10 mouse cellular contexts compared by ENCODE assay signal in genomic region chr1:135554632-135555260, GRCm38 (mm10). TPM values are rescaled to one million over a fixed set of nuclear protein-coding genes. Genes with fewer than 3 reads are reported as not detected.
DNase-seq lines count a peak whose midpoint lies in the region; ATAC-seq lines count a peak whose summit lies in the region.
"Had no signal": no experiment of that assay in that cellular context is flagged by ENCODE, and none has a peak within 500 bp of the region (broad histone marks: within the 10 kb centered on the region; RNA-seq: fewer than 3 reads in every experiment).

No protein-coding gene starts in this region.

- no peaks in the 10 kb centered on the region for H3K36me3 ChIP-seq in heart, embryonic 15.5 days
- no peaks in the 10 kb centered on the region for H3K36me3 ChIP-seq in hindbrain, embryonic 15.5 days
- H3K36me3 ChIP-seq in midbrain, embryonic 16.5 days (ENCODE audit: control insufficient read depth, insufficient read depth, low read length), result no peaks in the 10 kb centered on the region

- H3K27ac ChIP-seq in heart, embryonic 15.5 days, result peak overlapping the region; percentile 51
- H3K27ac ChIP-seq in hindbrain, embryonic 15.5 days (replicated peaks), result no peak overlapping the region; the same call in 1 of the 2 replicates
- peak overlapping the region; percentile 6; the same call in 1 of the 2 replicates for H3K27ac ChIP-seq in midbrain, embryonic 16.5 days (ENCODE audit: low read length)

- no peak overlapping the region for H3K4me3 ChIP-seq in heart, embryonic 15.5 days
- H3K4me3 ChIP-seq in hindbrain, embryonic 15.5 days, result no peak overlapping the region
- H3K4me3 ChIP-seq in midbrain, embryonic 16.5 days (ENCODE audit: low read depth, low read length), result no peak overlapping the region

- H3K27me3 ChIP-seq in heart, embryonic 15.5 days, result no peaks in the 10 kb centered on the region
- no peaks in the 10 kb centered on the region for H3K27me3 ChIP-seq in hindbrain, embryonic 15.5 days
- H3K27me3 ChIP-seq in midbrain, embryonic 16.5 days (ENCODE audit: control insufficient read depth, insufficient read depth, low read depth, low read length), result no peaks in the 10 kb centered on the region

- intact Hi-C loops in heart, postnatal 10 days (cut with DNase I), result no loop called here
- intact Hi-C loops in left cerebral cortex, postnatal 10 days (cut with DNase I), result no loop called here

- H3K9ac ChIP-seq in heart, embryonic 15.5 days, result no peak overlapping the region
- H3K9ac ChIP-seq in hindbrain, embryonic 15.5 days, result no peak overlapping the region
- H3K9ac ChIP-seq in midbrain, embryonic 16.5 days (ENCODE audit: low read depth, low read length), result no peak overlapping the region

- WGBS in heart, embryonic 15.5 days, result 27% methylated on average over 17 of the region's 17 CpGs
- 17% methylated on average over 17 of the region's 17 CpGs for WGBS in hindbrain, embryonic 15.5 days
- 19% methylated on average over 17 of the region's 17 CpGs for WGBS in midbrain, embryonic 16.5 days

- no peak for DNase-seq in heart, postnatal 10 days
- DNase-seq in embryo, embryonic 11 days, result peak; percentile 75
- no peak for DNase-seq in left cerebral cortex, postnatal 10 days (ENCODE audit: extremely low spot score in 1 of 2, low spot score in 2 of 2)
- DNase-seq in left cerebral cortex, adult 8-10 months (ENCODE audit: low spot score in 2 of 2), result no peak
- DNase-seq in c-Kit-positive CD71-positive TER-119-positive erythroid progenitor cells, embryonic 14.5 days (ENCODE audit: low spot score), result no peak
- DNase-seq: gastrocnemius, postnatal 10 days; lung, adult 18-20 months had no signal

- ATAC-seq in heart, embryonic 15.5 days (replicated peaks; ENCODE audit: insufficient number of reproducible peaks, insufficient read depth, low FRiP score, low read depth), result no peak
- ATAC-seq in hindbrain, embryonic 15.5 days (ENCODE audit: low FRiP score, low read depth), result no peak
- ATAC-seq in midbrain, embryonic 16.5 days, result no peak

- H3K4me1 ChIP-seq in heart, embryonic 15.5 days (replicated peaks), result peaks cover 35% of the 10 kb centered on the region
- peaks cover 77% of the 10 kb centered on the region for H3K4me1 ChIP-seq in hindbrain, embryonic 15.5 days (replicated peaks)
- peaks cover 48% of the 10 kb centered on the region for H3K4me1 ChIP-seq in midbrain, embryonic 16.5 days (ENCODE audit: control insufficient read depth, insufficient read depth, low read length)

- no peak overlapping the region for H3K4me2 ChIP-seq in heart, embryonic 15.5 days
- H3K4me2 ChIP-seq in hindbrain, embryonic 15.5 days, result peak overlapping the region; percentile 9; the same call in 1 of the 2 replicates
- H3K4me2 ChIP-seq in midbrain, embryonic 16.5 days (ENCODE audit: low read length), result no peak overlapping the region

- H3K9me3 ChIP-seq in heart, embryonic 15.5 days (replicated peaks), result no peaks in the 10 kb centered on the region
- no peaks in the 10 kb centered on the region for H3K9me3 ChIP-seq in hindbrain, embryonic 15.5 days
- no peaks in the 10 kb centered on the region for H3K9me3 ChIP-seq in midbrain, embryonic 16.5 days (replicated peaks; ENCODE audit: control insufficient read depth, low read length, poor library complexity, severe bottlenecking)

RNA-seq across cellular contexts. Expression of gene Nav1, which starts 52.3 kb away (rescaled TPM):
- 20.7 and 27.8 TPM in 2 replicates for polyA plus RNA-seq in heart, embryonic 15.5 days (2015; fragmentation: Nextera tagmentation; extraction: Ambion mirVana)
- 10 to 100 TPM; 34.3 to 42.8 TPM for total RNA-seq in heart, postnatal 10 days (2021)
- 47.8 and 51.3 TPM in 2 replicates for polyA plus RNA-seq in hindbrain, embryonic 15.5 days (2015; fragmentation: Nextera tagmentation; extraction: Ambion mirVana)
- 53.9 and 57.1 TPM in 2 replicates for polyA plus RNA-seq in midbrain, embryonic 16.5 days (2015; fragmentation: Nextera tagmentation; extraction: Ambion mirVana)
- 100 to 1,000 TPM; 227 to 238 TPM for total RNA-seq in left cerebral cortex, postnatal 10 days (2021)
- 10 to 100 TPM; 44.9 to 49.3 (median 46.5) TPM for total RNA-seq in left cerebral cortex, adult 8-10 months (2022)

Comparison
In these comparisons a context has a peak if more than half of its experiments do, and no peak if none do; other contexts are left out.
1. RNA of gene Nav1, which starts 52.3 kb away (total RNA-seq): 227 to 238 TPM in left cerebral cortex, postnatal 10 days; 44.9 to 49.3 TPM in left cerebral cortex, adult 8-10 months and 34.3 to 42.8 TPM in heart, postnatal 10 days; every median in the first group is over 4 times any median in the second.